Mouse (Mus musculus) kidney, adult 9 months (tissue): ENCODE measurements around the gene Vmn1r167.
"Not testable (repeated sequence)": the region's sequence is repeated elsewhere in the genome, so short reads cannot be mapped to it uniquely, and the experiment has no call there.

Source experiments
- DNase-seq: peaks from one replicate; pipeline ENCODE4 v3.0.0; 2022

Vmn1r167 gene

GRCm38 (mm10) chr7:23507106-23507505 lies at the start of gene Vmn1r167:
Gene Vmn1r167 (minus strand): TSS chr7:23507206.
- not testable (repeated sequence) for DNase-seq

GRCm38 (mm10) chr7:23539432-23539831 lies 32.4 kb upstream of the Vmn1r167 start, which contains the start of gene Vmn1r168:
Gene Vmn1r168 (plus strand): TSS chr7:23539732.
- DNase-seq, result not testable (repeated sequence)

GRCm38 (mm10) chr7:23472886-23473285 lies 34.1 kb downstream of the Vmn1r167 start:
- DNase-seq, result not testable (repeated sequence)

- DNase-seq, result not testable (repeated sequence)
Observed at GRCm38 (mm10) chr7:23470832-23471231, 36.2 kb downstream of the Vmn1r167 start.

GRCm38 (mm10) chr7:23470201-23470600 lies 36.8 kb downstream of the Vmn1r167 start:
- DNase-seq, result not testable (repeated sequence)
